Comparison of ENCODE assay signal across 29 mouse cellular contexts in genomic region chr5:128978957-128979356, GRCm38 (mm10). TPM values are rescaled to one million over a fixed set of nuclear protein-coding genes. Genes with fewer than 3 reads are reported as not detected.
DNase-seq lines count a peak whose midpoint lies in the region; ATAC-seq and TF ChIP-seq lines count a peak whose summit lies in the region.
"Had no signal": no experiment of that assay in that cellular context is flagged by ENCODE, and none has a peak within 500 bp of the region (broad histone marks: within the 10 kb centered on the region; RNA-seq: fewer than 3 reads in every experiment).

No protein-coding gene starts in this region.

- H3K27me3 ChIP-seq in hindbrain, postnatal 0 days (ENCODE audit: insufficient read depth, low read length): no peaks in the 10 kb centered on the region
- no peaks in the 10 kb centered on the region for H3K27me3 ChIP-seq in hindbrain, embryonic 13.5 days
- H3K27me3 ChIP-seq in liver, postnatal 0 days (ENCODE audit: insufficient read depth, low read length): no peaks in the 10 kb centered on the region
- H3K27me3 ChIP-seq in ES-Bruce4 (ENCODE audit: control insufficient read depth, insufficient read depth, low read length, poor library complexity, severe bottlenecking): no peaks in the 10 kb centered on the region
- H3K27me3 ChIP-seq: hindbrain, embryonic 15.5 days; intestine, embryonic 15.5 days; midbrain, embryonic 15.5 days had no signal

- H3K9me3 ChIP-seq in hindbrain, postnatal 0 days (ENCODE audit: low read length): no peaks in the 10 kb centered on the region
- 0 out of 2 replicates have a peak, but pooled peaks cover 3% of the 10 kb centered on the region for H3K9me3 ChIP-seq in hindbrain, embryonic 13.5 days
- 0 out of 2 replicates have a peak, but pooled peaks cover 4% of the 10 kb centered on the region for H3K9me3 ChIP-seq in liver, postnatal 0 days (ENCODE audit: low read length)
- H3K9me3 ChIP-seq in ES-Bruce4 (replicated peaks; ENCODE audit: control insufficient read depth, insufficient read depth, low read length, poor library complexity, severe bottlenecking): no peaks in the 10 kb centered on the region
- H3K9me3 ChIP-seq: forebrain, embryonic 13.5 days; hindbrain, embryonic 15.5 days; intestine, embryonic 15.5 days; midbrain, embryonic 15.5 days had no signal

- H3K4me3 ChIP-seq in hindbrain, postnatal 0 days (ENCODE audit: low read length): no peak overlapping the region
- H3K4me3 ChIP-seq in hindbrain, embryonic 13.5 days: no peak overlapping the region
- H3K4me3 ChIP-seq in liver, postnatal 0 days (ENCODE audit: low read depth, low read length): no peak overlapping the region
- H3K4me3 ChIP-seq in ES-Bruce4 (ENCODE audit: low read depth, low read length): no peak overlapping the region
- H3K4me3 ChIP-seq in bone marrow, adult 2 months (replicated peaks; ENCODE audit: control insufficient read depth, low read depth, low read length): no peak overlapping the region
- H3K4me3 ChIP-seq: forebrain, embryonic 13.5 days; gastrocnemius, adult 2 months; hindbrain, embryonic 15.5 days; intestine, embryonic 15.5 days; midbrain, embryonic 15.5 days had no signal

- no peak overlapping the region for H3K4me2 ChIP-seq in hindbrain, postnatal 0 days (ENCODE audit: low read depth, low read length)
- H3K4me2 ChIP-seq in hindbrain, embryonic 13.5 days: no peak overlapping the region
- no peak overlapping the region for H3K4me2 ChIP-seq in liver, postnatal 0 days (ENCODE audit: low read depth, low read length)
- H3K4me2 ChIP-seq: forebrain, embryonic 13.5 days; heart, embryonic 11.5 days; hindbrain, embryonic 15.5 days; intestine, embryonic 15.5 days; midbrain, embryonic 15.5 days had no signal

- WGBS in hindbrain, postnatal 0 days: 95% methylated on average over 7 of the region's 7 CpGs
- 99% methylated on average over 6 of the region's 7 CpGs for WGBS in hindbrain, embryonic 13.5 days
- WGBS in liver, postnatal 0 days (ENCODE audit: insufficient replicate concordance): 93% methylated on average over 7 of the region's 7 CpGs
- WGBS in bone marrow, adult 2 months: 90% methylated on average over 7 of the region's 7 CpGs

- no peak overlapping the region for H3K9ac ChIP-seq in hindbrain, postnatal 0 days (replicated peaks; ENCODE audit: low read length)
- H3K9ac ChIP-seq in hindbrain, embryonic 13.5 days: no peak overlapping the region
- H3K9ac ChIP-seq in liver, postnatal 0 days (replicated peaks): no peak overlapping the region
- no peak overlapping the region for H3K9ac ChIP-seq in ES-Bruce4 (ENCODE audit: low read depth, poor library complexity, severe bottlenecking)
- H3K9ac ChIP-seq: forebrain, embryonic 13.5 days; hindbrain, embryonic 15.5 days; intestine, embryonic 15.5 days; midbrain, embryonic 15.5 days had no signal

- no peaks in the 10 kb centered on the region for H3K4me1 ChIP-seq in hindbrain, postnatal 0 days (ENCODE audit: insufficient read depth, low read length)
- no peaks in the 10 kb centered on the region; the same call in 1 of the 2 replicates for H3K4me1 ChIP-seq in hindbrain, embryonic 13.5 days (replicated peaks)
- H3K4me1 ChIP-seq in liver, postnatal 0 days (ENCODE audit: insufficient read depth): no peaks in the 10 kb centered on the region
- no peaks in the 10 kb centered on the region for H3K4me1 ChIP-seq in ES-Bruce4 (ENCODE audit: control insufficient read depth, insufficient read depth, low read length)
- H3K4me1 ChIP-seq in bone marrow, adult 2 months (ENCODE audit: control insufficient read depth, insufficient read depth, low read length): no peaks in the 10 kb centered on the region

- TF ChIP-seq CTCF in hindbrain, postnatal 0 days (IDR thresholded peaks at IDR 0.05; ENCODE audit: low read depth): peak; percentile 23; the same call in 1 of the 2 replicates
- peak; percentile 35; the same call in 1 of the 2 replicates for TF ChIP-seq CTCF in liver, postnatal 0 days (IDR thresholded peaks at IDR 0.05; ENCODE audit: low read depth)
- TF ChIP-seq CTCF in ES-Bruce4 (IDR thresholded peaks at IDR 0.05; ENCODE audit: low read depth, low read length): peak; percentile 8
- peak; percentile 9; the same call in 1 of the 2 replicates for TF ChIP-seq CTCF in bone marrow, adult 2 months (IDR thresholded peaks at IDR 0.05; ENCODE audit: control insufficient read depth, insufficient read depth, low read length)

- ATAC-seq in hindbrain, postnatal 0 days: no peak
- ATAC-seq in hindbrain, embryonic 13.5 days (ENCODE audit: low FRiP score): no peak
- ATAC-seq in liver, postnatal 0 days: no peak
- ATAC-seq: forebrain, embryonic 13.5 days; intestine, embryonic 15.5 days; midbrain, embryonic 15.5 days had no signal

- H3K36me3 ChIP-seq in hindbrain, postnatal 0 days (ENCODE audit: insufficient read depth, low read length): no peaks in the 10 kb centered on the region
- H3K36me3 ChIP-seq in hindbrain, embryonic 13.5 days: no peaks in the 10 kb centered on the region
- H3K36me3 ChIP-seq in liver, postnatal 0 days (replicated peaks; ENCODE audit: insufficient read depth, low read length): no peaks in the 10 kb centered on the region
- no peaks in the 10 kb centered on the region for H3K36me3 ChIP-seq in ES-Bruce4 (ENCODE audit: control insufficient read depth, insufficient read depth, low read length, poor library complexity, severe bottlenecking)
- H3K36me3 ChIP-seq: hindbrain, embryonic 15.5 days; intestine, embryonic 15.5 days; midbrain, embryonic 15.5 days had no signal

- TF ChIP-seq POLR2A in ES-Bruce4 (IDR thresholded peaks at IDR 0.05; ENCODE audit: insufficient read depth, low read length): no peak
- no peak for TF ChIP-seq POLR2A in bone marrow, adult 2 months (IDR thresholded peaks at IDR 0.05; ENCODE audit: borderline replicate concordance, control insufficient read depth, low read depth, low read length)

- TF ChIP-seq EP300 in liver, postnatal 0 days (IDR thresholded peaks at IDR 0.05; ENCODE audit: low read depth): no peak
- TF ChIP-seq EP300 in ES-Bruce4 (IDR thresholded peaks at IDR 0.05; ENCODE audit: insufficient read depth, low read depth, low read length): no peak

- no peak overlapping the region for H3K27ac ChIP-seq in hindbrain, postnatal 0 days
- no peak overlapping the region for H3K27ac ChIP-seq in hindbrain, embryonic 13.5 days
- no peak overlapping the region for H3K27ac ChIP-seq in liver, postnatal 0 days (ENCODE audit: low read depth)
- no peak overlapping the region for H3K27ac ChIP-seq in ES-Bruce4 (ENCODE audit: insufficient read depth, low read length)
- H3K27ac ChIP-seq in bone marrow, adult 2 months (ENCODE audit: control insufficient read depth, insufficient read depth, low read depth, low read length, poor library complexity): no peak overlapping the region
- H3K27ac ChIP-seq: forebrain, embryonic 13.5 days; gastrocnemius, adult 2 months; hindbrain, embryonic 15.5 days; intestine, embryonic 15.5 days; midbrain, embryonic 15.5 days had no signal

- DNase-seq in hindbrain, postnatal 0 days (ENCODE audit: low spot score): no peak
- no peak for DNase-seq in liver, postnatal 0 days
- no peak for DNase-seq in liver
- no peak for DNase-seq in left cerebral cortex, adult 8-10 months (ENCODE audit: low spot score in 2 of 2)
- DNase-seq: adrenal gland, postnatal 10 days; cerebellum, adult 11 months; cerebellum, adult 9-10 months; cerebellum, postnatal 36 days; gastrocnemius, adult 2 months; gastrocnemius, postnatal 36 days; heart, adult 18-20 months; kidney, adult 9 months; kidney, postnatal 14 days; left cerebral cortex, postnatal 4 days; lung, adult 18-20 months; lung, postnatal 14 days; right cerebral cortex, adult 18-20 months; spleen, adult 18-20 months; thymus, postnatal 4 days had no signal

RNA-seq across cellular contexts. Expression of gene Rimbp2, which starts 25.7 kb away (rescaled TPM):
- 18.9 and 20.9 TPM in 2 replicates for total RNA-seq in hindbrain, postnatal 0 days (2014; rRNA removed)
- polyA plus RNA-seq in hindbrain, postnatal 0 days (2015; fragmentation: Nextera tagmentation; extraction: Ambion mirVana): 4.5 and 4.6 TPM in 2 replicates
- polyA plus RNA-seq in hindbrain, embryonic 13.5 days (2015; fragmentation: Nextera tagmentation; extraction: Ambion mirVana): 4.2 and 5.1 TPM in 2 replicates
- polyA plus RNA-seq in liver, postnatal 0 days (2015; fragmentation: Nextera tagmentation; extraction: Ambion mirVana): not detected in 2 replicates
- 0.33 and 0.40 TPM in 2 replicates for polyA plus RNA-seq in ES-Bruce4 (2011; ENCODE audit: insufficient read depth, insufficient read length, low read depth, missing spikeins)
- polyA plus RNA-seq in bone marrow, adult 2 months (2011; ENCODE audit: insufficient read depth, insufficient read length, low replicate concordance, missing spikeins): not detected in 2 replicates
- total RNA-seq in left cerebral cortex, adult 8-10 months (2022): 100 to 1,000 TPM; 101 to 129 (median 109) TPM
- total RNA-seq: gastrocnemius, postnatal 36 days; heart, adult 18-20 months; hematopoietic stem cell, adult 5-6 weeks had no signal
- polyA plus RNA-seq: thymus, postnatal 0 days had no signal

RNA-seq across cellular contexts. Expression of gene Stx2, which starts 29.4 kb away (rescaled TPM):
- 14.1 and 16.3 TPM in 2 replicates for total RNA-seq in hindbrain, postnatal 0 days (2014; rRNA removed)
- polyA plus RNA-seq in hindbrain, postnatal 0 days (2015; fragmentation: Nextera tagmentation; extraction: Ambion mirVana): 11.9 and 15.0 TPM in 2 replicates
- 18.0 and 21.1 TPM in 2 replicates for polyA plus RNA-seq in hindbrain, embryonic 13.5 days (2015; fragmentation: Nextera tagmentation; extraction: Ambion mirVana)
- 30.9 and 35.6 TPM in 2 replicates for polyA plus RNA-seq in liver, postnatal 0 days (2015; fragmentation: Nextera tagmentation; extraction: Ambion mirVana)
- 19.8 and 25.9 TPM in 2 replicates for polyA plus RNA-seq in ES-Bruce4 (2011; ENCODE audit: insufficient read depth, insufficient read length, low read depth, missing spikeins)
- polyA plus RNA-seq in bone marrow, adult 2 months (2011; ENCODE audit: insufficient read depth, insufficient read length, low replicate concordance, missing spikeins): 61.5 and 90.6 TPM in 2 replicates
- 10 to 100 TPM; 20.9 to 27.5 (median 22.3) TPM for total RNA-seq in left cerebral cortex, adult 8-10 months (2022)

RNA-seq across cellular contexts. Expression of gene Ran, which starts 40.9 kb away (rescaled TPM):
- total RNA-seq in hindbrain, postnatal 0 days (2014; rRNA removed): 156 and 159 TPM in 2 replicates
- 304 and 314 TPM in 2 replicates for polyA plus RNA-seq in hindbrain, postnatal 0 days (2015; fragmentation: Nextera tagmentation; extraction: Ambion mirVana)
- polyA plus RNA-seq in hindbrain, embryonic 13.5 days (2015; fragmentation: Nextera tagmentation; extraction: Ambion mirVana): 416 and 421 TPM in 2 replicates
- polyA plus RNA-seq in liver, postnatal 0 days (2015; fragmentation: Nextera tagmentation; extraction: Ambion mirVana): 183 and 206 TPM in 2 replicates
- polyA plus RNA-seq in ES-Bruce4 (2011; ENCODE audit: insufficient read depth, insufficient read length, low read depth, missing spikeins): 669 and 685 TPM in 2 replicates
- polyA plus RNA-seq in bone marrow, adult 2 months (2011; ENCODE audit: insufficient read depth, insufficient read length, low replicate concordance, missing spikeins): 135 and 227 TPM in 2 replicates
- 100 to 1,000 TPM; 162 to 172 (median 168) TPM for total RNA-seq in left cerebral cortex, adult 8-10 months (2022)
